Mouse (Mus musculus): ENCODE data around the gene Plb1.

- TF ChIP-seq CTCF (conservative IDR thresholded peaks at IDR 0.05 in 1 of 2, IDR thresholded peaks at IDR 0.05 in 1 of 2; ENCODE audit: low read depth in 2 of 2, low read length in 2 of 2): no peak
- TF ChIP-seq EP300 (IDR thresholded peaks at IDR 0.05; ENCODE audit: low read length): no peak
- TF ChIP-seq POLR2A (IDR thresholded peaks at IDR 0.05; ENCODE audit: low read depth, low read length): no peak
These were observed 28.2 kb downstream of the Plb1 start for GRCm38 (mm10) chr5:32260751-32261150.
